Mouse (Mus musculus) G1E (cell line): ENCODE data around the gene Itprid1.

Source experiments
- CTCF ChIP-seq: IDR thresholded peaks from 2 replicates; pipeline ENCODE4 v1.5.1; 2012; ENCODE audit warnings: low read depth, low read length, inconsistent platforms, mixed read lengths
- GATA1 ChIP-seq: IDR thresholded peaks from 2 replicates; pipeline ENCODE4 v1.6.1; 2012; ENCODE audit warnings: borderline replicate concordance, low read length, inconsistent platforms, mixed read lengths
- GATA2 ChIP-seq: IDR thresholded peaks from 2 replicates; pipeline ENCODE4 v1.6.1; 2012; ENCODE audit warnings: low read depth, low read length, inconsistent platforms, borderline replicate concordance
- POLR2AphosphoS5 ChIP-seq: IDR thresholded peaks from 2 replicates; pipeline ENCODE4 v1.6.1; 2012; ENCODE audit warnings: low read depth, low read length, inconsistent platforms; ENCODE audit not compliant: insufficient replicate concordance
- TAL1 ChIP-seq: conservative IDR thresholded peaks from 2 replicates; pipeline ENCODE4 v1.6.1; 2012; ENCODE audit warnings: low read depth, low read length, inconsistent platforms, mixed read lengths

GRCm38 (mm10) chr6:56027966-56028365 lies 191.3 kb downstream of the Itprid1 start:
- no peak for TF ChIP-seq CTCF
- TF ChIP-seq GATA1 = no peak
- no peak for TF ChIP-seq TAL1
- no peak for TF ChIP-seq POLR2AphosphoS5
- TF ChIP-seq GATA2 = no peak
